Mouse (Mus musculus): ENCODE results near the gene Ubash3b. TPM values are rescaled to one million over a fixed set of nuclear protein-coding genes. Genes with fewer than 3 reads are reported as not detected.

Ubash3b gene
- polyA plus RNA-seq (2014; fragmentation: Nextera tagmentation; extraction: Ambion mirVana): 27.6 and 32.1 TPM in 2 replicates

- no peaks in the 10 kb centered on the region for H3K9me3 ChIP-seq (ENCODE audit: control insufficient read depth, low read length)
- H3K36me3 ChIP-seq (replicated peaks; ENCODE audit: control insufficient read depth, insufficient read depth): no peaks in the 10 kb centered on the region
- H3K9ac ChIP-seq: no peak within 1 kb of the TSS
- H3K27ac ChIP-seq: no peak within 1 kb of the TSS
- no peak within 1 kb of the TSS for H3K4me3 ChIP-seq (replicated peaks; ENCODE audit: low read length)
- H3K4me1 ChIP-seq (replicated peaks; ENCODE audit: control insufficient read depth, insufficient read depth, low read length): peaks cover 6% of the 10 kb centered on the region; the same call in 1 of the 2 replicates
- ATAC-seq (ENCODE audit: low FRiP score) (no peak), DNase-seq (ENCODE audit: low spot score) (no peak)
- 86% methylated on average over 6 of the region's 6 CpGs for WGBS
- H3K27me3 ChIP-seq (ENCODE audit: control insufficient read depth, insufficient read depth, low read length): no peaks in the 10 kb centered on the region
- no peak within 1 kb of the TSS for H3K4me2 ChIP-seq (replicated peaks)
Observed at GRCm38 (mm10) chr9:41161413-41161812, at the start of gene Ubash3b. Gene Ubash3b (minus strand): TSS chr9:41161697.

DNA sequence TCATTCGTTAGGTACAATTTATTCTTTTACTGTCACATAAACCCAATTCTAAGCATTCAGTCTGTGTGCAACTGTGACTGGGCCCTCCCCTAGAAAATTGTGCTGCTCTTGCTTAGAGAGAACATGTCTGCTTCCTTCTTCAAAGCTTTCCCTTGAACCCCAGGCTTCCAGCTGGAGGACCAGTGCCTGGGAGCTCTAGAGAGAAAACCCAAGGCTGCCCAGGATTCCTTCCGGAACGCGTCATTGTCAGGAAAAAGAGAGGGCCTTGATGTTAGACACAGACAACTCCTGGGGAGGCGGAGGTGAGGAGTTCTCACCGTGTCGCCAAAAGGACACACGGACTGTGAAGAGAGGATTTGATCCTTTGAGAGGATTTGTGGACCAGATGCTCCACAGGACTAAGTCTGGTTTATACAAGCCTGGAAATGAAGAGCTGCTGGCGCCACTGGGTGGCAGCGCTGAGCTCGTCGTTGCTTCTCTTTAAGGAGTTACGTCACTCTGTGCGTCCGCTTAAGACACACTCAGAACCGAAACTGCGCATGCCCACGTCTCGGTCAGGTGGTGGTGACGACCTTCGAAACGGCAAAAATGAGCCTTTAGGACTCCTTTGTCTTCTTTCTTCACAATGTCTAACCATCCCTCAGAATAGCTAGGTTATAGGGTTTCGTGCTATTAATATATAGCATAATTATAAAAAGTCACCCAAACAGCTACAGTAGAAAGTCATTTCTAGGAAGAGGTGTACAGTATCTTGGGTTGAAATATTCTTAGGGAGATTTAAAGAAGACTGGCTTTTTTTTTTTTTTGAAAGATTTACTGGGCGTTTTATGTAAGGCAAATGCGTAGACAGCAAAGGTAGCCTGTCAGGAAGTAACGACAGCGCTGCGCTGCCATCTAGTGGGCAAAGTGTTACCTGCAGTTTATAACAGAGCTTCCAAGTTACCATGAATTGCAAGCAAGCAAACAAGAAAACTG, 45.9 kb upstream of the Ubash3b start:
- peak; percentile 93 for ATAC-seq (ENCODE audit: low FRiP score)
- Histone ChIP-seq H3K4me2 (replicated peaks) (peak overlapping the region; percentile 47), H3K4me3 (replicated peaks; ENCODE audit: low read length) (peak overlapping the region; percentile 21), H3K9me3 (ENCODE audit: control insufficient read depth, low read length) (no peaks in the 10 kb centered on the region), H3K9ac (peak overlapping the region; percentile 51), H3K27me3 (ENCODE audit: control insufficient read depth, insufficient read depth, low read length) (no peaks in the 10 kb centered on the region), H3K27ac (peak overlapping the region; percentile 93), H3K36me3 (replicated peaks; ENCODE audit: control insufficient read depth, insufficient read depth) (no peaks in the 10 kb centered on the region), H3K4me1 (replicated peaks; ENCODE audit: control insufficient read depth, insufficient read depth, low read length) (peaks cover 7% of the 10 kb centered on the region; the same call in 1 of the 2 replicates)
- 8% methylated on average over 28 of the region's 28 CpGs for WGBS
- peak; percentile 99 for DNase-seq (ENCODE audit: low spot score)

- Histone ChIP-seq H3K4me2 (replicated peaks) (no peak overlapping the region), H3K9me3 (ENCODE audit: control insufficient read depth, low read length) (no peaks in the 10 kb centered on the region), H3K27me3 (ENCODE audit: control insufficient read depth, insufficient read depth, low read length) (no peaks in the 10 kb centered on the region), H3K4me1 (replicated peaks; ENCODE audit: control insufficient read depth, insufficient read depth, low read length) (peaks cover under 1% of the 10 kb centered on the region; the same call in 1 of the 2 replicates), H3K36me3 (replicated peaks; ENCODE audit: control insufficient read depth, insufficient read depth) (no peaks in the 10 kb centered on the region), H3K9ac (no peak overlapping the region; the same call in 1 of the 2 replicates), H3K4me3 (replicated peaks; ENCODE audit: low read length) (no peak overlapping the region), H3K27ac (peak overlapping the region; percentile 93)
- WGBS: 83% methylated on average over 12 of the region's 12 CpGs
- DNase-seq (ENCODE audit: low spot score) (no peak), ATAC-seq (ENCODE audit: low FRiP score) (0 out of 2 replicates have a peak, but pooled peaks have one; percentile 12)
Observed at GRCm38 (mm10) chr9:41206717-41207116, 45.2 kb upstream of the Ubash3b start.

GRCm38 (mm10) chr9:41205267-41205666, 43.8 kb upstream of the Ubash3b start:
- no peaks in the 10 kb centered on the region for H3K4me1 ChIP-seq (replicated peaks; ENCODE audit: control insufficient read depth, insufficient read depth, low read length)
- ATAC-seq (ENCODE audit: low FRiP score): no peak
- no peak for DNase-seq (ENCODE audit: low spot score)
- no peak overlapping the region for H3K27ac ChIP-seq
- H3K27me3 ChIP-seq (ENCODE audit: control insufficient read depth, insufficient read depth, low read length): no peaks in the 10 kb centered on the region
- no peak overlapping the region for H3K9ac ChIP-seq
- H3K36me3 ChIP-seq (replicated peaks; ENCODE audit: control insufficient read depth, insufficient read depth): no peaks in the 10 kb centered on the region
- H3K9me3 ChIP-seq (ENCODE audit: control insufficient read depth, low read length): no peaks in the 10 kb centered on the region
- no peak overlapping the region for H3K4me2 ChIP-seq (replicated peaks)
- WGBS: 73% methylated on average over 3 of the region's 3 CpGs
- no peak overlapping the region for H3K4me3 ChIP-seq (replicated peaks; ENCODE audit: low read length)

DNA sequence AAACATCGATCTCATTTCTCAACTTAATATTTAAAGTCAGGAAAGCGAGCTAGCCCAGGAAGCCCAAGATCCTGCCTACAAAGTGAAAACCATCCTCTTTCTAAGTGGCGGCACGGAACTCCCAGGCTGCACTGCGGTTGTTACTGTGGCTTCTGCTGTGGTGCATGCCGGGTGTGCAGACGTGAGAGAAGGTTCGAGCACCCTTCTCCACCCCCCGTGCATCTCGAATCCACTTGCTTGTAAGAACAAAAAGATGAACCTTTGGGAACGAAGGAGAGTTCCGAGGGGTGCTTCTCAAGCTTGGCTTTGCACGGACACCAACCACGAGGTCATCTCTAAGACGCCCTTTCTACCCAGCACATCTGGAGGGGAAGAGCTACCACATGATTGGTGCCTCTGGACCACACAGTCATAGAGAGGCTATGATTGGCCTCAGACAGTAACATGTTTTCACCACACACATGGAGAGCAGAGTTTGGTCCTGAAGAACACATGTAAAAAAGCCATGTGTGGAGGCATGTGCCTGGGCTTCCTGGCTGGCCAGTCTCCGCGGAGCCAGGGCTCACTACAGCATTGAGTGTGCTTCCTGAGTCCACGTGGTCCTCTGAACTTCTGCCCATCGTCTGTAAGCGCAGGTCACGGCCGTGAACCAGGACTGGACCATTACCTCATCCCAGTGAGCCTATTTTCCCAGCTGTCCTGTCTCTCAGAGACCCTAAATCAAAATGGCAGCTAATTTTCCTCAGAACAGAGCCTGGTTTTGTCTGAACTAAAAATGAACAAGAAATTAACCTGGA, 38.2 kb upstream of the Ubash3b start:
- Histone ChIP-seq H3K36me3 (replicated peaks; ENCODE audit: control insufficient read depth, insufficient read depth) (no peaks in the 10 kb centered on the region), H3K4me3 (replicated peaks; ENCODE audit: low read length) (no peak overlapping the region), H3K9ac (no peak overlapping the region), H3K4me2 (replicated peaks) (no peak overlapping the region), H3K27me3 (ENCODE audit: control insufficient read depth, insufficient read depth, low read length) (no peaks in the 10 kb centered on the region), H3K9me3 (ENCODE audit: control insufficient read depth, low read length) (no peaks in the 10 kb centered on the region), H3K27ac (no peak overlapping the region), H3K4me1 (replicated peaks; ENCODE audit: control insufficient read depth, insufficient read depth, low read length) (no peaks in the 10 kb centered on the region)
- DNase-seq (ENCODE audit: low spot score): no peak
- 86% methylated on average over 22 of the region's 22 CpGs for WGBS
- no peak for ATAC-seq (ENCODE audit: low FRiP score)

GRCm38 (mm10) chr9:41198501-41199265, 37.2 kb upstream of the Ubash3b start:
- Histone ChIP-seq H3K4me2 (replicated peaks) (no peak overlapping the region), H3K4me3 (replicated peaks; ENCODE audit: low read length) (no peak overlapping the region), H3K36me3 (replicated peaks; ENCODE audit: control insufficient read depth, insufficient read depth) (no peaks in the 10 kb centered on the region), H3K9ac (no peak overlapping the region), H3K9me3 (ENCODE audit: control insufficient read depth, low read length) (no peaks in the 10 kb centered on the region), H3K27ac (0 out of 2 replicates have a peak overlapping the region, but pooled peaks have one; percentile 14), H3K27me3 (ENCODE audit: control insufficient read depth, insufficient read depth, low read length) (no peaks in the 10 kb centered on the region), H3K4me1 (replicated peaks; ENCODE audit: control insufficient read depth, insufficient read depth, low read length) (no peaks in the 10 kb centered on the region)
- DNase-seq (ENCODE audit: low spot score) (no peak), ATAC-seq (ENCODE audit: low FRiP score) (no peak)
- 71% methylated on average over 12 of the region's 12 CpGs for WGBS

GRCm38 (mm10) chr9:41195742-41196311, 34.3 kb upstream of the Ubash3b start:
- no peak overlapping the region for H3K4me2 ChIP-seq (replicated peaks)
- no peak for DNase-seq (ENCODE audit: low spot score)
- ATAC-seq (ENCODE audit: low FRiP score): no peak
- 95% methylated on average over 10 of the region's 10 CpGs for WGBS
- H3K9ac ChIP-seq: no peak overlapping the region
- no peak overlapping the region for H3K27ac ChIP-seq
- H3K4me1 ChIP-seq (replicated peaks; ENCODE audit: control insufficient read depth, insufficient read depth, low read length): no peaks in the 10 kb centered on the region; the same call in 1 of the 2 replicates
- H3K9me3 ChIP-seq (ENCODE audit: control insufficient read depth, low read length): no peaks in the 10 kb centered on the region
- H3K27me3 ChIP-seq (ENCODE audit: control insufficient read depth, insufficient read depth, low read length): no peaks in the 10 kb centered on the region
- H3K4me3 ChIP-seq (replicated peaks; ENCODE audit: low read length): no peak overlapping the region
- H3K36me3 ChIP-seq (replicated peaks; ENCODE audit: control insufficient read depth, insufficient read depth): no peaks in the 10 kb centered on the region

DNA sequence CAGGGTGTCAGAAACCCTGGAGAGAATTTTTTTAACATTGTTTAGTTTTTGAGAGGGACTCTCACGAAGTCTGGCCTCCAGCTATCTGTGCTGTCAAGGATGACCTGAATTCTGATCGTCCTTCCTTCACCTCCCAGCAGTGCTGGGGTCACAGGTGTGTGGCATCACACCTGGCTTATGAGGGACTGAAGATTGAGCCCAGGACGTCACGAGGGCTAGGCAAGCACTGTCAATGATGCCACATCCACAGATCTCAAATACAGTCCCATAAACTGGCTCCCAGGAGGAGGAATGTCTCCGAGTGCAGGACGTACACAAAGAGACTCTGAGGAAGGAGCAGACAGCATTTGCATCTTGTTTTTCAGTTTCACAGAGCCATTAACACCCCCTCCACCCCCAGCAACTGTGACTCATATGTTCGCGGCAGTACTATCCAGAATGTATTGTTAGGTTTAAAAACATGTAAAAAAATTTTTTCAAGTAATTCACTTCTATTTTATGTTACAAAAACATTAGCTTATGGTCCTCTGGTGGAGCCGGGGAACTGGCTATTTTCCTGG, 30.2 kb upstream of the Ubash3b start:
- no peak for ATAC-seq (ENCODE audit: low FRiP score)
- Histone ChIP-seq H3K36me3 (replicated peaks; ENCODE audit: control insufficient read depth, insufficient read depth) (no peaks in the 10 kb centered on the region), H3K4me3 (replicated peaks; ENCODE audit: low read length) (no peak overlapping the region), H3K27me3 (ENCODE audit: control insufficient read depth, insufficient read depth, low read length) (no peaks in the 10 kb centered on the region), H3K9me3 (ENCODE audit: control insufficient read depth, low read length) (no peaks in the 10 kb centered on the region), H3K9ac (no peak overlapping the region), H3K27ac (0 out of 2 replicates have a peak overlapping the region, but pooled peaks have one; percentile 34), H3K4me1 (replicated peaks; ENCODE audit: control insufficient read depth, insufficient read depth, low read length) (no peaks in the 10 kb centered on the region; the same call in 1 of the 2 replicates), H3K4me2 (replicated peaks) (no peak overlapping the region)
- 67% methylated on average over 9 of the region's 9 CpGs for WGBS
- DNase-seq (ENCODE audit: low spot score): no peak

All from hindbrain, embryonic 14.5 days (tissue).